Mouse (Mus musculus) pancreas, adult 10 weeks (tissue): ENCODE results near the gene Sugp2. TPM values are rescaled to one million over a fixed set of nuclear protein-coding genes. Genes with fewer than 3 reads are reported as not detected.

Experiments
- polyA plus RNA-seq: library from polyadenylated mRNA; stranded (reverse); fragments of 350-450 nt; fragmentation: Illumina TruSeq; extraction: RNeasy Lipid Tissue Mini Kit (QIAGEN cat#74804); gene quantifications from one replicate; pipeline ENCODE4 v1.2.3, GENCODE M21; 2015; ENCODE audit warnings: low read depth, low replicate concordance; ENCODE audit not compliant: insufficient read depth

Gene Sugp2
- polyA plus RNA-seq, result 9.1 TPM

GRCm38 (mm10) chr8:70234080-70234780 lies at the start of gene Sugp2, which contains the start of gene Armc6:
TSS of gene Sugp2 (plus strand) at chr8:70234226.
TSS of gene Armc6 (minus strand) at chr8:70234466.

DNA sequence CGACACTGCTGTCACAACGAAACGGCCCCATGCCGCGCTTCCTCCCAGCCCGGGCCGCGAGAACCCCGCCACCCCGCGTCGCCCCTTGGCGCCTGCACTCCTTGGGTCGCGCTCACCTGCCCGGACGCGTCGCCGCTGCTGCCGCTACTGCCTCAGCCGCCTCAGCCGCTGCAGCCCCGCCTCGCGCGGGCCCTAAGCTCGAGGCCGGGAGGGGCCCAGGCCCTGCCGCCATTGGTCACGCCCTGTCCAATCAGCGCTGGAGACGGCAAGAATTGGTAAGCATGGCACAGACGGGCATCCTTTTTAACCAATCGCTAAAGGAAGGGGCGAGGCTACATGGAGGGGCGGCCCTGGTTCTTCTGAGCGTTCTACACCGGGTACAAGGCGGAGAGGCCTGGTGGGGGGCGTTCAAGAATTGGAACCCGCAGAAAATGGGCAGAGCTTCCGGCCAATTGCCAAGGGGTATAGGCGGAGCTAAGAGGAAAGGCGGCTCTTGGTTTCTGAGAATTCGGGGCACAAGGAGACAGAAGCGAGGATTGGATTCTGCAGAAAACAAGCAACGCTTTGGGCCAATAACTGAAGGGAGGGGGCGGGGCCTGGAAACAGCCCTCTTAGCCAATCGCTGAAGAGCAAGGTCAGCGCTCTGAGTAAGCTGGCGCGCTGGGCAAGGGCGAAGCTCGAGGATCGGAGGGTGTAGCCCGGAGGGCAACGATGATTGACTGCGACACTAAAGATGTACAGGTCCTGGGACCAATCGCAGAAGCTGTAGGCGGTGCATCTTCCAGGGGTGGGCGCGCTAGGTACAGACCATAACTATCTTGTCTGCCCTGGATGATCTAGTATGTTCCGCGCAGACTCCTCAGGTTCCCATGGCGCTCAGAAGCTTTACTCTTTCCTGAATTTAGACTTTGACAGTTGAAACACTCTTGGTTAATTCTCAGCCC lies 21.6 kb upstream of the Sugp2 start, which contains the start of gene Slc25a42:
Gene Slc25a42, minus strand, starts transcription at position 194 of the 944 bp plus-strand sequence.

GRCm38 (mm10) chr8:70282603-70283135 lies 48.6 kb downstream of the Sugp2 start, which contains the start of gene Homer3:
TSS of gene Homer3 (plus strand) at chr8:70282827.

DNA sequence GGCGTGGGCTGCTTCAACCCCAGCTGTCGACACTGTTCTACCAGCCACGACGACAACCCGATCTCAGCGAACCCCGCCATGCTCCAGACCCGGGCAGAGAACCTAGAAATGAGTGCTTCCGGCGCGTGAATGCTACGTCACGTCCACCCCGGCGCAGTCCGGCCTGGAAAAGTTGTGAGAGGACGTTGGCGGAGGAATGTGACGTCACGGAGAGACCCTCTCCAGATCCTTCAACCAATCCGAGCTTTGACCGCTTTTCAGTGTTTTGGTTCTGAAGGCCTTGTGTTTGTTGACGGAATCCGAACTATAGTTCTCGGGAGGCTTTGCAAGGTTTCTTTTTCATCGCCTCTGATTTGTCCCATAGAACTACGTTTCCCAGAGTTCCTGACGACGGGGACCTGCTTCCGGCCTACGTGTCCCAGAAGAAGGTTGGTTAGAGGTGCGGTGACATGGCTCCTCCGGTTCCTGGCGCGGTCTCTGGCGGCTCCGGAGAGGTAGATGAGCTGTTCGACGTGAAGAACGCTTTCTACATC lies 68.4 kb downstream of the Sugp2 start, which contains the start of the genes Ddx49 and Cope:
Gene Ddx49, minus strand, starts transcription at position 132 of the 533 bp plus-strand sequence.
Gene Cope, plus strand, starts transcription at position 161 of the 533 bp plus-strand sequence.

DNA sequence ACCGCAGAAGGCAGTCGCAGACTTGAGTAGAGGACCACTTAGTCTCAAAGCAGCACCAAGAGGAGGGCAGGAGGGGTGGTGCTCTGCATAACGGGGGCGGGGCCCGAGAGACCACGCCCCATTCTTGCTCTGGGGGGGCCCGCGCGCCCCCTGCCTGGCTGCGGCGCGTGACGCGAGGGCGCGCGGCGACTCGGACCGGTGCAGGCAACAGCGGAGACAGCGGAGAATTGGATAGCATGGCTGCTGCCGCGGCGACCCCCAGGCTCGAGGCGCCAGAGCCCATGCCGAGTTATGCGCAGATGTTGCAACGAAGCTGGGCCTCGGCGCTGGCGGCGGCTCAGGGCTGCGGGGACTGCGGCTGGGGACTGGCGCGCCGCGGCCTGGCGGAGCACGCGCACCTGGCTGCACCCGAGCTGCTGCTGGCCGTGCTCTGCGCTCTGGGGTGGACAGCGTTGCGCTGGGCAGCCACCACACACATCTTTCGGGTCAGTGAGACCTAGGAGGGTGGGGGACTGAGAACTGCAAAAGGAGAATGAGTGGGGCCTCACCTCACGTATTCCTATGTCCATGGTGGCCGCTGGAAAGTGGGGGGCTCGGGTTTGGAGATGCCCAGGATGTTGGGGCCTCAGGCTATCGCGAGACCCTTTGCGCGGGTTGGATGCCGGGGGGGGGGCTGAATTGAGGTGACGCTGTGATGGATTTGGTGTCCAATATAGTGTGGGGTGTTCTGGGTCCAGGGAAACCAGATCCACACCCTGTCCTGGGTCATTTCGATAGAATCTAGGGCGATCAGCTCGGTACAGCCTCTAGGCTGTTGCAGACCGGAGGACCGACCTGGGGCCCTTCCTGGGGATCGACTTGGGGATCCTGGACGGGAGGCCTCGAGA lies 81.8 kb downstream of the Sugp2 start, which contains the start of gene Cers1:
Gene Cers1, plus strand, starts transcription at position 152 of the 887 bp plus-strand sequence.

DNA sequence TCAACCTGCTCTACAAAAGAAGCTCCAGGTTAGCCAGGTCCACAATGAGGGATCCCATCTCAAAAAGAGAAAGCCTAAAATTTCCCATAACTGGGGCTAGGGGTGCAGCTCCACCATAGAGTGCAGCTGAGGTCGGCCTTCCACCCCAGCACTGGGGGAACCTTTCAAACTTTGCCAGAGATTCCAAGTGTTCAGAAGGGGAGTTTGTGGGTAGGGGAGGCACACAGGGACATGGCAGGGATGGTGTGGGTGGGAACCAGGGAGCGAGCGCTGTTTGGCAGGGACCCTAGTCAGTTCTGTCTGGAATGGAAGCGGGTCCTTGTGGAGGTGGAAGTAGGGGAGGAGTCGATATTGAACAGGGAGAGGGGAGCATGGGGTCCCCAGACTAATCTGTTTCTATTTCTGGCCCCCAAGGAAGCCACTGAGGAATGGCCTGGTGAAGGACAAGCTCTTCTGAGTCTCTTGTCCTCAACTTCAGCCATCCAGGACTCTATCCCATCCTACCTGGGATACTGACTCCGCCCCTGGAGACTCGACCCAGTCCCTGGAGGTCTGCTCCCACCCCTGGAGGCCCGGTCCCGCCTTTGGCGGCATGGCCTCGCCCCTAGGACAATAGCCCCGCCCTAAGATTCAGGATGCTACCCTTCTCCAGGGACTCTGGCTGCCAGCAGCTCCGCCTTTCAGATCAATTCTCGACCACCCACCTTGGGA lies 95.3 kb downstream of the Sugp2 start, which contains the start of gene Gdf1:
Gene Gdf1, plus strand, starts transcription at position 694 of the 711 bp plus-strand sequence.

Other genes starting within 250 kb of the Sugp2 start
- gene Gatad2a, start 237.8 kb upstream of the Sugp2 start, polyA plus RNA-seq, result 7.8 TPM
- 15.9 TPM for gene Mau2, start 191.5 kb upstream of the Sugp2 start, polyA plus RNA-seq
- 55.8 TPM for gene Sugp1, start 191.4 kb upstream of the Sugp2 start, polyA plus RNA-seq
- gene Tm6sf2, start 161.3 kb upstream of the Sugp2 start, polyA plus RNA-seq, result 10.5 TPM
- 6.6 TPM for gene Hapln4, start 150.8 kb upstream of the Sugp2 start, polyA plus RNA-seq
- gene Ncan, start 113.4 kb upstream of the Sugp2 start, polyA plus RNA-seq, result not detected
- gene Nr2c2ap, start 102.9 kb upstream of the Sugp2 start, polyA plus RNA-seq, result 6.3 TPM
- 5.8 TPM for gene Rfxank, start 95.1 kb upstream of the Sugp2 start, polyA plus RNA-seq
- gene Borcs8, start 94.7 kb upstream of the Sugp2 start, polyA plus RNA-seq, result 10.1 TPM
- not detected for gene Mef2b, start 94.5 kb upstream of the Sugp2 start, polyA plus RNA-seq
- gene Tmem161a, start 61.9 kb upstream of the Sugp2 start, polyA plus RNA-seq, result 8.3 TPM
- gene Slc25a42, start 21.9 kb upstream of the Sugp2 start, polyA plus RNA-seq, result 6.8 TPM
- gene Armc6, start 240 bp downstream of the Sugp2 start, polyA plus RNA-seq, result 5.1 TPM
- 3.4 TPM for gene Homer3, start 48.6 kb downstream of the Sugp2 start, polyA plus RNA-seq
- 16.1 TPM for gene Ddx49, start 68.3 kb downstream of the Sugp2 start, polyA plus RNA-seq
- 97.1 TPM for gene Cope, start 68.3 kb downstream of the Sugp2 start, polyA plus RNA-seq
- gene Cers1, start 81.5 kb downstream of the Sugp2 start, polyA plus RNA-seq, result not detected
- not detected for gene Gdf1, start 95.6 kb downstream of the Sugp2 start, polyA plus RNA-seq
- gene Upf1, start 119.1 kb downstream of the Sugp2 start, polyA plus RNA-seq, result 9.1 TPM
- gene Comp, start 139.3 kb downstream of the Sugp2 start, polyA plus RNA-seq, result not detected
- 6.0 TPM for gene Crtc1, start 205.4 kb downstream of the Sugp2 start, polyA plus RNA-seq
- 4.2 TPM for gene Klhl26, start 242.7 kb downstream of the Sugp2 start, polyA plus RNA-seq